Mouse (Mus musculus): ENCODE measurements at regions not wholly inside any gene's neighbourhood (a gene's known extent, or its start where the extent isn't known, plus 50 kb on each side); places are given as distances from the start of the nearest gene placed in this dataset.

DNA sequence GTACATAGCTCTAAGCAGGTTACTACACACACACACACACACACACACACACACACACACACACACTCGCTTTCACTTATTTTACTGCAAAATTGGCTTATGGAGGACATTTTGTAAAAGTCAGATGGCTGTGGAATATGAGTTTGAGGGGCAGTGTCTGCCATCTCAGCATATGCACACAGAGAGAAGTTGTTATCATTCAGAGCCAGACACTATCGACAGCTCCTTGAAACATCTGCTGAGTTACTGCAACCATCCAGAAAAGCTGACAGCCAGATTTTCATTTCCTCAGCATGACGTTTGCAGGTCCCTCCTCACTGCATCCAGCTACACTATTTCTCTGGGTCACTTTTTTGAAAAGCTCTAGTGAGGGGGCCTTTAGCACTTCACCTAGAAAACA, 49.9 kb upstream of the Zmat1 start:
- Histone ChIP-seq H3K27ac (ENCODE audit: insufficient read depth, low read depth) (no peak overlapping the region), H3K4me3 (replicated peaks in 1 of 3; ENCODE audit: low read depth in 2 of 3, low read length in 2 of 3, poor library complexity in 1 of 3) (no peak overlapping the region), H3K9me3 (replicated peaks; ENCODE audit: low read length) (no peaks in the 10 kb centered on the region), H3K4me2 (ENCODE audit: insufficient read depth, low read depth, poor library complexity, severe bottlenecking) (no peak overlapping the region), H3K4me1 (ENCODE audit: control insufficient read depth in 1 of 2, insufficient read depth in 2 of 2) (no peaks in the 10 kb centered on the region), H3K36me3 (replicated peaks in 1 of 2; ENCODE audit: control insufficient read depth in 1 of 2, insufficient read depth in 1 of 2, low read length in 1 of 2) (no peaks in the 10 kb centered on the region), H3K9ac (ENCODE audit: insufficient read depth, low read depth) (no peak overlapping the region), H3K79me2 (replicated peaks; ENCODE audit: control insufficient read depth, extremely low read depth, insufficient read depth, poor library complexity, severe bottlenecking) (no peaks in the 10 kb centered on the region), H3K27me3 (replicated peaks) (no peaks in the 10 kb centered on the region)
- TF ChIP-seq ZKSCAN1 (IDR thresholded peaks at IDR 0.05; ENCODE audit: borderline replicate concordance, low read depth, low read length) (no peak), JUN (IDR thresholded peaks at IDR 0.05; ENCODE audit: insufficient read depth, low read depth, low read length) (no peak), HCFC1 (IDR thresholded peaks at IDR 0.05; ENCODE audit: low read depth, low read length) (no peak), SMC3 (IDR thresholded peaks at IDR 0.05; ENCODE audit: low read depth, low read length) (no peak), USF2 (conservative IDR thresholded peaks at IDR 0.05; ENCODE audit: low read depth, low read length) (no peak), UBTF (IDR thresholded peaks at IDR 0.05; ENCODE audit: low read depth, low read length) (no peak), MAZ (IDR thresholded peaks at IDR 0.05; ENCODE audit: low read depth, low read length) (no peak), ETS1 (conservative IDR thresholded peaks at IDR 0.05; ENCODE audit: low read depth, low read length) (no peak), BHLHE40 (IDR thresholded peaks at IDR 0.05; ENCODE audit: low read depth, low read length) (no peak), POLR2A (IDR thresholded peaks at IDR 0.05; ENCODE audit: low read depth, low read length) (no peak)
- no peak for DNase-seq (ENCODE audit: extremely low read depth)
- dilution Hi-C loops (cut with MboI; ENCODE audit: extremely low pct_ligation_motif_present, extremely low pct_unique_long_range_greater_than_20kb, low sequenced_read_pairs) (no loop called here), in situ Hi-C loops (cut with MboI; ENCODE audit: low pct_ligation_motif_present, low pct_unique_long_range_greater_than_20kb, low sequenced_read_pairs) (no loop called here)
